Mouse (Mus musculus) ES-Bruce4 (cell line): ENCODE measurements around the gene Fgfr2.
A peak's percentile ranks its signal among the peaks of the same experiment; 100 is the strongest.

Experiments used
- CTCF ChIP-seq: IDR thresholded peaks from one replicate; pipeline ENCODE4 v1.8.1; 2011; ENCODE audit warnings: low read depth, low read length
- EP300 ChIP-seq: IDR thresholded peaks from 2 replicates; pipeline ENCODE4 v1.6.1; 2011; ENCODE audit warnings: low read depth, low read length; ENCODE audit not compliant: insufficient read depth
- POLR2A ChIP-seq: IDR thresholded peaks from one replicate; pipeline ENCODE4 v1.8.1; 2011; ENCODE audit warnings: low read length; ENCODE audit not compliant: insufficient read depth

GRCm38 (mm10) chr7:130982881-130983280, 2140.3 kb downstream of the Fgfr2 start:
- no peak for TF ChIP-seq POLR2A
- peak; percentile 42 for TF ChIP-seq CTCF
- no peak for TF ChIP-seq EP300
